Mouse (Mus musculus) limb, embryonic 13.5 days (tissue): ENCODE data around the gene Gabpa. TPM values are rescaled to one million over a fixed set of nuclear protein-coding genes. Genes with fewer than 3 reads are reported as not detected.

Experiments
- ATAC-seq: fragments of 200-750 bp; cut with Nextera tagmentation; 2 replicates; pipeline ENCODE4 v1.8.0; 2017; ENCODE audit warnings: low read depth, moderate number of reproducible peaks, moderate TSS enrichment; ENCODE audit not compliant: low FRiP score
- H3K27ac ChIP-seq: fragments of 300-500 bp; sonication (generic); 2 replicates; pipeline ENCODE4 v1.5.1; 2015; ENCODE audit warnings: inconsistent platforms, mild to moderate bottlenecking, moderate library complexity
- H3K27me3 ChIP-seq: fragments of 300-500 bp; sonication (generic); 2 replicates; pipeline ENCODE4 v1.6.1; 2015; ENCODE audit warnings: mild to moderate bottlenecking, inconsistent platforms
- H3K36me3 ChIP-seq: fragments of 300-500 bp; sonication (generic); 2 replicates; pipeline ENCODE4 v1.6.1; 2015; ENCODE audit warnings: inconsistent platforms, mild to moderate bottlenecking, moderate library complexity
- H3K4me1 ChIP-seq: fragments of 300-500 bp; sonication (generic); 2 replicates; pipeline ENCODE4 v1.6.1; 2015; ENCODE audit warnings: inconsistent platforms
- H3K4me2 ChIP-seq: fragments of 300-500 bp; sonication (generic); replicated peaks from 2 replicates; pipeline ENCODE4 v1.6.1; 2015; ENCODE audit warnings: inconsistent platforms, mild to moderate bottlenecking, moderate library complexity
- H3K4me3 ChIP-seq: fragments of 300-500 bp; sonication (generic); 2 replicates; pipeline ENCODE4 v1.5.1; 2015; ENCODE audit warnings: moderate library complexity, mild to moderate bottlenecking, inconsistent platforms
- H3K9ac ChIP-seq: fragments of 300-500 bp; sonication (generic); 2 replicates; pipeline ENCODE4 v1.6.1; 2015; ENCODE audit warnings: mild to moderate bottlenecking, inconsistent platforms
- H3K9me3 ChIP-seq: fragments of 300-500 bp; sonication (generic); 2 replicates; pipeline ENCODE4 v1.6.1; 2016; ENCODE audit warnings: inconsistent platforms
- WGBS: fragments of 180-500 bp; shearing (Covaris S2); methylation state at CpG from one replicate; pipeline ENCODE4 v1.1.7; 2015; 5-methylcytosine and 5-hydroxymethylcytosine counted together
- polyA plus RNA-seq: library from polyadenylated mRNA; unstranded; fragments of >200 nt; fragmentation: Nextera tagmentation; extraction: Ambion mirVana; gene quantifications from 2 replicates; pipeline ENCODE4 v1.2.1, GENCODE M21; 2015

Gene Gabpa
- 30.9 and 33.8 TPM in 2 replicates for polyA plus RNA-seq

- under 1% methylated on average over 46 of the region's 52 CpGs for WGBS
- H3K27me3 ChIP-seq, result no peaks in the 10 kb centered on the region
- peak within 1 kb of the TSS; percentile 79 for H3K4me2 ChIP-seq
- no peaks in the 10 kb centered on the region for H3K9me3 ChIP-seq
- peak; percentile 96 for ATAC-seq
- H3K4me1 ChIP-seq, result peaks cover 19% of the 10 kb centered on the region
- H3K4me3 ChIP-seq, result peak within 1 kb of the TSS; percentile 91
- peak within 1 kb of the TSS; percentile 97 for H3K9ac ChIP-seq
- H3K27ac ChIP-seq, result peak within 1 kb of the TSS; percentile 98
- peaks cover 28% of the 10 kb centered on the region for H3K36me3 ChIP-seq
These were observed at the start of gene Gabpa for GRCm38 (mm10) chr16:84834745-84835440. Gabpa (plus strand) TSS chr16:84834925.

- H3K36me3 ChIP-seq, result no peaks in the 10 kb centered on the region
- no peak for ATAC-seq
- no peak overlapping the region for H3K4me2 ChIP-seq
- H3K9ac ChIP-seq, result no peak overlapping the region
- no peak overlapping the region for H3K27ac ChIP-seq
- H3K4me3 ChIP-seq, result no peak overlapping the region
- no peaks in the 10 kb centered on the region for H3K9me3 ChIP-seq
- H3K4me1 ChIP-seq, result no peaks in the 10 kb centered on the region
- 19% methylated on average over 7 of the region's 7 CpGs for WGBS
- no peaks in the 10 kb centered on the region for H3K27me3 ChIP-seq
These were observed 49.8 kb upstream of the Gabpa start for GRCm38 (mm10) chr16:84784966-84785365.

GRCm38 (mm10) chr16:84790595-84791165 is 44.0 kb upstream of the Gabpa start:
- H3K27ac ChIP-seq, result no peak overlapping the region
- no peak overlapping the region for H3K4me2 ChIP-seq
- H3K36me3 ChIP-seq, result no peaks in the 10 kb centered on the region
- H3K27me3 ChIP-seq, result no peaks in the 10 kb centered on the region
- peaks cover 3% of the 10 kb centered on the region; the same call in 1 of the 2 replicates for H3K9me3 ChIP-seq
- H3K9ac ChIP-seq, result no peak overlapping the region
- ATAC-seq, result no peak
- no peak overlapping the region for H3K4me3 ChIP-seq
- 83% methylated on average over 1 of the region's 2 CpGs for WGBS
- no peaks in the 10 kb centered on the region for H3K4me1 ChIP-seq

- Histone ChIP-seq H3K4me1 (no peaks in the 10 kb centered on the region), H3K27ac (no peak overlapping the region), H3K4me2 (no peak overlapping the region), H3K4me3 (no peak overlapping the region), H3K9me3 (peaks cover 3% of the 10 kb centered on the region; the same call in 1 of the 2 replicates), H3K9ac (no peak overlapping the region), H3K27me3 (no peaks in the 10 kb centered on the region), H3K36me3 (no peaks in the 10 kb centered on the region)
- 87% methylated on average over 14 of the region's 14 CpGs for WGBS
- no peak for ATAC-seq
These were observed 41.3 kb upstream of the Gabpa start for GRCm38 (mm10) chr16:84793401-84793800.

- 60% methylated on average over 3 of the region's 3 CpGs for WGBS
- Histone ChIP-seq H3K4me2 (no peak overlapping the region), H3K9me3 (peaks cover 3% of the 10 kb centered on the region; the same call in 1 of the 2 replicates), H3K9ac (no peak overlapping the region), H3K36me3 (no peaks in the 10 kb centered on the region), H3K4me3 (no peak overlapping the region), H3K27me3 (no peaks in the 10 kb centered on the region), H3K4me1 (no peaks in the 10 kb centered on the region), H3K27ac (no peak overlapping the region)
- ATAC-seq, result no peak
These were observed 39.4 kb upstream of the Gabpa start for GRCm38 (mm10) chr16:84795337-84795736.

- H3K9ac ChIP-seq, result no peak overlapping the region
- H3K36me3 ChIP-seq, result no peaks in the 10 kb centered on the region
- no peak overlapping the region for H3K27ac ChIP-seq
- no peak for ATAC-seq
- no peaks in the 10 kb centered on the region for H3K4me1 ChIP-seq
- H3K4me2 ChIP-seq, result no peak overlapping the region
- WGBS, result 81% methylated on average over 9 of the region's 9 CpGs
- no peaks in the 10 kb centered on the region for H3K27me3 ChIP-seq
- no peak overlapping the region for H3K4me3 ChIP-seq
- no peaks in the 10 kb centered on the region for H3K9me3 ChIP-seq
These were observed 38.0 kb upstream of the Gabpa start for GRCm38 (mm10) chr16:84796678-84797077.

GRCm38 (mm10) chr16:84800038-84800437 is 34.7 kb upstream of the Gabpa start:
- Histone ChIP-seq H3K36me3 (no peaks in the 10 kb centered on the region), H3K4me3 (no peak overlapping the region), H3K27ac (no peak overlapping the region), H3K27me3 (no peaks in the 10 kb centered on the region), H3K9me3 (no peaks in the 10 kb centered on the region), H3K9ac (no peak overlapping the region), H3K4me1 (no peaks in the 10 kb centered on the region), H3K4me2 (no peak overlapping the region)
- ATAC-seq, result no peak
- WGBS, result 91% methylated on average over 1 of the region's 2 CpGs

- Histone ChIP-seq H3K4me3 (no peak overlapping the region), H3K4me2 (no peak overlapping the region), H3K36me3 (no peaks in the 10 kb centered on the region), H3K27ac (no peak overlapping the region), H3K27me3 (no peaks in the 10 kb centered on the region), H3K9ac (no peak overlapping the region), H3K9me3 (no peaks in the 10 kb centered on the region), H3K4me1 (no peaks in the 10 kb centered on the region)
- no peak for ATAC-seq
- 61% methylated on average over 6 of the region's 6 CpGs for WGBS
These were observed 32.5 kb upstream of the Gabpa start for GRCm38 (mm10) chr16:84802217-84802616.

GRCm38 (mm10) chr16:84804866-84805265 is 29.9 kb upstream of the Gabpa start:
- H3K36me3 ChIP-seq, result no peaks in the 10 kb centered on the region
- H3K27me3 ChIP-seq, result no peaks in the 10 kb centered on the region
- no peaks in the 10 kb centered on the region for H3K9me3 ChIP-seq
- H3K27ac ChIP-seq, result no peak overlapping the region
- no peak overlapping the region for H3K9ac ChIP-seq
- ATAC-seq, result no peak
- H3K4me1 ChIP-seq, result no peaks in the 10 kb centered on the region
- 47% methylated on average over 5 of the region's 5 CpGs for WGBS
- H3K4me3 ChIP-seq, result no peak overlapping the region
- H3K4me2 ChIP-seq, result no peak overlapping the region

- Histone ChIP-seq H3K9ac (no peak overlapping the region), H3K9me3 (no peaks in the 10 kb centered on the region), H3K4me1 (no peaks in the 10 kb centered on the region), H3K4me3 (no peak overlapping the region), H3K36me3 (no peaks in the 10 kb centered on the region), H3K4me2 (no peak overlapping the region), H3K27ac (no peak overlapping the region), H3K27me3 (no peaks in the 10 kb centered on the region)
- no peak for ATAC-seq
- 95% methylated on average over 3 of the region's 3 CpGs for WGBS
These were observed 28.6 kb upstream of the Gabpa start for GRCm38 (mm10) chr16:84806175-84806574.

GRCm38 (mm10) chr16:84807874-84808273 is 26.9 kb upstream of the Gabpa start:
- ATAC-seq, result no peak
- no peaks in the 10 kb centered on the region for H3K27me3 ChIP-seq
- no peaks in the 10 kb centered on the region for H3K9me3 ChIP-seq

GRCm38 (mm10) chr16:84810254-84810653 is 24.5 kb upstream of the Gabpa start:
- 88% methylated on average over 1 of the region's 1 CpGs for WGBS
- no peak overlapping the region for H3K4me2 ChIP-seq
- ATAC-seq, result no peak
- no peak overlapping the region for H3K9ac ChIP-seq
- no peak overlapping the region for H3K4me3 ChIP-seq
- no peaks in the 10 kb centered on the region for H3K27me3 ChIP-seq
- no peaks in the 10 kb centered on the region for H3K36me3 ChIP-seq
- no peaks in the 10 kb centered on the region for H3K4me1 ChIP-seq
- H3K9me3 ChIP-seq, result no peaks in the 10 kb centered on the region
- H3K27ac ChIP-seq, result no peak overlapping the region

More at GRCm38 (mm10) chr16:84807874-84808273, 26.9 kb upstream of the Gabpa start:
- Histone ChIP-seq H3K27ac (no peak overlapping the region), H3K36me3 (no peaks in the 10 kb centered on the region), H3K4me2 (no peak overlapping the region), H3K9ac (no peak overlapping the region), H3K4me1 (no peaks in the 10 kb centered on the region), H3K4me3 (no peak overlapping the region)
- 93% methylated on average over 7 of the region's 7 CpGs for WGBS
